Mouse (Mus musculus) liver, postnatal 0 days (tissue): ENCODE data around the gene Kri1.

Experiments
- CTCF ChIP-seq: sonication (generic); IDR thresholded peaks from 2 replicates; pipeline ENCODE4 v1.5.1; 2016; ENCODE audit warnings: antibody characterized with exemption, low read depth
- EP300 ChIP-seq: IDR thresholded peaks from 2 replicates; pipeline ENCODE4 v1.6.1; 2016; ENCODE audit warnings: antibody characterized with exemption, low read depth, mild to moderate bottlenecking

GRCm38 (mm10) chr9:21275013-21275710 lies 12.6 kb downstream of the Kri1 start:
- no peak for TF ChIP-seq EP300
- no peak for TF ChIP-seq CTCF
